Mouse (Mus musculus) c-Kit-negative CD71-positive TER-119-positive erythroid progenitor cells, embryonic 14.5 days (primary cell): ENCODE measurements around the gene Gm17949.
"Not testable (repeated sequence)": the region's sequence is repeated elsewhere in the genome, so short reads cannot be mapped to it uniquely, and the experiment has no call there.

Source experiments
- DNase-seq: peaks from one replicate; pipeline ENCODE4 v3.0.0-alpha.2; 2013; ENCODE audit warnings: low read depth, low spot score

Gene Gm17949

GRCm38 (mm10) chr17:57041554-57041953 lies 30.3 kb downstream of the Gm17949 start, which contains the start of gene Slc25a41:
Slc25a41 (minus strand) TSS chr17:57041654.
- DNase-seq, result no peak

- DNase-seq, result no peak
Observed at GRCm38 (mm10) chr17:57047406-57047805, 36.1 kb downstream of the Gm17949 start.

- no peak for DNase-seq
Observed at GRCm38 (mm10) chr17:57048816-57049215, 37.5 kb downstream of the Gm17949 start.

GRCm38 (mm10) chr17:57051679-57052078 lies 40.4 kb downstream of the Gm17949 start:
- not testable (repeated sequence) for DNase-seq

- DNase-seq, result no peak
Observed at GRCm38 (mm10) chr17:57056246-57056645, 45.0 kb downstream of the Gm17949 start.

GRCm38 (mm10) chr17:57058891-57059485 lies 47.7 kb downstream of the Gm17949 start, which contains the start of gene Crb3:
Crb3 (plus strand) TSS chr17:57059105.
- no peak for DNase-seq

GRCm38 (mm10) chr17:57059486-57059977 lies 48.3 kb downstream of the Gm17949 start, which contains the start of gene Slc25a23:
Slc25a23 (minus strand) TSS chr17:57059863.
- DNase-seq, result no peak

- peak; percentile 79 for DNase-seq
Observed at GRCm38 (mm10) chr17:57060231-57060801, 49.0 kb downstream of the Gm17949 start.

- no peak for DNase-seq
Observed at GRCm38 (mm10) chr17:57061069-57061468, 49.8 kb downstream of the Gm17949 start.

- DNase-seq, result no peak
Observed at GRCm38 (mm10) chr17:57062011-57062521, 50.8 kb downstream of the Gm17949 start.

- DNase-seq, result no peak
Observed at GRCm38 (mm10) chr17:57062548-57062947, 51.3 kb downstream of the Gm17949 start.

- no peak for DNase-seq
Observed at GRCm38 (mm10) chr17:57063031-57063430, 51.8 kb downstream of the Gm17949 start.

GRCm38 (mm10) chr17:57066908-57067307 lies 55.6 kb downstream of the Gm17949 start:
- no peak for DNase-seq

- no peak for DNase-seq
Observed at GRCm38 (mm10) chr17:57070272-57070671, 59.0 kb downstream of the Gm17949 start.

GRCm38 (mm10) chr17:57070699-57071098 lies 59.4 kb downstream of the Gm17949 start:
- DNase-seq, result no peak
